Mouse (Mus musculus) kidney, postnatal 36 days (tissue): ENCODE results near the gene Hes2.

Source experiments
- DNase-seq, 2 experiments: peaks; one replicate each; pipeline ENCODE4 v3.0.0; 2021 to 2022; ENCODE audit warnings: mixed read lengths in 2 of 2

Gene Hes2

GRCm38 (mm10) chr4:152131809-152132771, 26.6 kb upstream of the Hes2 start:
- peak in 1 of 2 experiments; percentile 41 for DNase-seq

- DNase-seq, result no peak
Observed at GRCm38 (mm10) chr4:152132772-152133169, 25.9 kb upstream of the Hes2 start.

GRCm38 (mm10) chr4:152133213-152133612, 25.5 kb upstream of the Hes2 start:
- DNase-seq, result no peak

- peak; percentile 76 to 81 for DNase-seq
Observed at GRCm38 (mm10) chr4:152134507-152134906, 24.2 kb upstream of the Hes2 start.

- peak; percentile 66 to 72 for DNase-seq
Observed at GRCm38 (mm10) chr4:152135363-152135762, 23.3 kb upstream of the Hes2 start.

- DNase-seq, result peak in 1 of 2 experiments; percentile 53
Observed at GRCm38 (mm10) chr4:152136112-152136875, 22.4 kb upstream of the Hes2 start.

GRCm38 (mm10) chr4:152136876-152137250, 21.8 kb upstream of the Hes2 start:
- DNase-seq, result no peak

GRCm38 (mm10) chr4:152138497-152139260, 20.0 kb upstream of the Hes2 start:
- DNase-seq, result peak; percentile 89 to 95

- DNase-seq, result peak; percentile 56 to 78
Observed at GRCm38 (mm10) chr4:152140441-152140840, 18.2 kb upstream of the Hes2 start.

- DNase-seq, result no peak
Observed at GRCm38 (mm10) chr4:152141521-152142135, 17.0 kb upstream of the Hes2 start.

- DNase-seq, result no peak
Observed at GRCm38 (mm10) chr4:152143632-152144031, 15.0 kb upstream of the Hes2 start.

GRCm38 (mm10) chr4:152145473-152145872, 13.2 kb upstream of the Hes2 start:
- peak in 1 of 2 experiments; percentile 31 for DNase-seq

GRCm38 (mm10) chr4:152146033-152146827, 12.4 kb upstream of the Hes2 start:
- DNase-seq, result peak in 1 of 2 experiments; percentile 59

- no peak for DNase-seq
Observed at GRCm38 (mm10) chr4:152150546-152150945, 8.1 kb upstream of the Hes2 start.

GRCm38 (mm10) chr4:152151451-152151965, 7.2 kb upstream of the Hes2 start:
- DNase-seq, result no peak

GRCm38 (mm10) chr4:152151966-152152544, 6.6 kb upstream of the Hes2 start, which contains the start of gene Espn:
Gene Espn, minus strand, starts transcription at chr4:152152371.
- peak in 1 of 2 experiments; percentile 80 for DNase-seq

- DNase-seq, result peak; percentile 83 to 94
Observed at GRCm38 (mm10) chr4:152153771-152154177, 4.9 kb upstream of the Hes2 start.

- no peak for DNase-seq
Observed at GRCm38 (mm10) chr4:152155019-152155418, 3.6 kb upstream of the Hes2 start.

GRCm38 (mm10) chr4:152157779-152158584, 685 bp upstream of the Hes2 start:
- peak; percentile 36 to 73 for DNase-seq

- DNase-seq, result peak; percentile 30 to 59
Observed at GRCm38 (mm10) chr4:152159285-152159678, 615 bp downstream of the Hes2 start.
